Mouse (Mus musculus) layer of hippocampus, postnatal 10 days (tissue): ENCODE results near the gene Pdzd8. TPM values are rescaled to one million over a fixed set of nuclear protein-coding genes. Genes with fewer than 3 reads are reported as not detected.
A peak's percentile ranks its signal among the peaks of the same experiment; 100 is the strongest.

Source experiments
- DNase-seq, 2 experiments: peaks; one replicate each; pipeline ENCODE4 v3.0.0; 2021; ENCODE audit warnings: low spot score in 2 of 2
- total RNA-seq, 2 experiments: library from RNA; stranded (reverse); gene quantifications; 2 replicates each; pipeline ENCODE4 v1.2.3; 2021

Pdzd8 gene
- total RNA-seq, 2 experiments from 2014 or later: 51.8 to 52.5 TPM

DNA sequence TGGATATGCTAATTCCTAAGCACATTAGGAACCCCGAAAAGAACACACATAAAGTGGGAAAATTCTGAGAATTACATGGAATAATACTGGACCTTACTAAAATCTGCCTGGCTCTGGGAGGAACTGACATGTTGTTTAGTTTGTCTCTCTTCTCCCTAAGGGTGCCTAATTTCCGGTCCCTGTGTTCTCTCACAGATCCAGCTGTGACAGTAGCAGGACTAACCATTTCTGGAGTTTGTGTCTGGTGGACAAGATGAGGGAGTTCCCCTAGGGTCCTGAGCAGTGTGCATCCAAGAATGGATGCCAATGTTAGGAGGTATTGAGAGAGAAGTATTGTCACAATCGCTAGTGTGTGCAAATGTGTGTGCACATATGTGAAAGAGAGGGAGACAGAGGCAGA, 10.8 kb upstream of the Pdzd8 start:
- no peak for DNase-seq

DNA sequence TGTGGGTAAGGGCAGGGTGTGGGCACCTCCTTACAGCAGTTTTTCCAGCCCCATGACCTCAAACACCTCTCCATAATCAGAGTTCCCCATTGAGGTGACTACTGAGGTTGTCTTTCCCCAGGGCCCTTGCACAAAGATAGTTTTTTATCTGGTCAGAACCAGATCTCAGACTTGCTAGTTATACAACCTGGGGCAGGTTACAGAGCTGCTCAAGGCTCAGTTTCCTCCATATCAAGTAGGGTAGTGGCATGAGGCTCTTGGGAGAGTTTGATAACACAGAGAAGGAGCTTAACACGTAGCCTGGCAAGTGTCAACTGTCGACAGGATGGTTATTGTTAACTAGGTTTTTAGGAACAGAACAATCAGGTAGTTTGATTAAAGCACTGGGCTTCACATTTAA, 9.3 kb upstream of the Pdzd8 start:
- no peak for DNase-seq

DNA sequence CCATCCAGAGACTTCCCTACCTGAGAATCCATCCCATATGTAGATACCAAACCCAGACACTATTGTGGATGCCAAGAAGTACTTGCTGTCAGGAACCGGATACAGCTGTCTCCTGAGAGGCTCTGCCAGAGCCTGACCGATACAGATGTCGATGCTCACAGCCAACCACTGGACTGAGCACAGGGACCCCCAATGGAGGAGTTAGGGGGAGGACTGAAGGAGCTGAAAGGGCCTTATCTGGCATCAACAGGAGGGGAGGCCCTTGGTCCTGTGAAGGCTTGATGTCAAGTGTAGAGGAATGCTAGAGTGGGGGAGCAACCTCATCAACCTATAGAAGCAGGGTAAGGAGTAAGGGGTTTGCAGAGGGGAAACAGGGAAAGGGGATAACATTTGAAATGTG, 7.2 kb upstream of the Pdzd8 start:
- DNase-seq: no peak

DNA sequence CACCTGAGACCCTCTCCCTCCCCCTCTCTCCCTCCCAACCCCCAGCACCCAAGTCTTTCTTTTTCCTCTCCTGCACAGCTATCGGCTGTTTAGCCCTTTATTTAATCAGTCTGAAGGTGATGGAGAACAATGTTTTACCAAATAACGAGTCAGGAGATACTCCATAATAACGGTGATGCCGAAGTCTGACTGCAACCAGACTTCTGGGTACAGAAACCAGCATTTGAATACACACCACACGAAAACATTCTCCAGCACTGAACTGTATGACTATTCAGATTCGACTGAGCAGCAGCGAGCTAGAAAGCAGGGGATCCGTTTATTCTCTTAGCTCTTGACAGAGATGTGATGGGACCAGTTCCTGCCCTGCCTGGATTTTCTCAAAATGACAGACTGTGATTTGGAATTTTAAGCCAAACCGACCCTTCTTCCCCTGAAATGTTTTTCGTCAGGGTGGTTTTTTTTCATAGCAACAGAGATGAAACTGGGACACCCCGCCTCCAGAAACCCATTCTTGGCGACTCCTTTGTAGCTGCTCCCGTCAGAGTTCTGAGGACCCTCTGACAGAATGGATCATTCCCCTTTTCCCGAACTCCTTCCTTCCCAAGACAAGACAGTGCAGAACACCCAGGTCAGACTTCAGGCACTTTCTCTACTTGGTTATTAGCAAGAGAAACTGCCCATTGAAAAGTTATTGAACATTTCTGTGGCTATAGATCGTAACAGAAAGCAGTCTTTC, 5.7 kb upstream of the Pdzd8 start:
- no peak for DNase-seq

DNA sequence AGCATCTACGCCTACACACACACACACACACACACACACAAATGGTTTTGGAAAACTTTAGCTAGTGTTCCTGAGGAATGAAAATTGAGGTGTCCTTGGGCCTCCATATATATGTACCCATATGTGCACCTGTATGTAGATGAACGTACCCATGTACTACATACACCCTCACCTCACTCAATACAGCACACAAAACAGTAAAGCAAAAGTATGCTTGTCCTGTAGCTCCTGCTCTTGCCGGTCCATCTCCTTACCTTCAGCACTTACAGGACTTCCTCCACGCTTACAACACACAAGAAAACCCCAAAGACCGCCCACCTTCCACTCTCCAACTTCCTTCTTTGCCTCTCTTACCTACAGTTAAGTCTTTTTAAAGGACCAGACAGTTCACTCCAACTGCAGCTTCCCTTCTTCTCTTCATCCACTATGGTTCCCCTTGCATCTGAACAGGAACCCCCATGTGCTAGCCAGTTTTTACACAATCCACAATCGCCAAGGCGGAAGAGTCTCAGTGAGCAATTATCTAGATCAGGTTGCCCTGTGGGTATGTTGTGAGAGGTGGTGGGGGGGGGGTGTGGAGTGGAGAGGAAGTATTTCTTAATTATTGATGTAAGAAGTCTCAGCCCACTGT, 4.8 kb upstream of the Pdzd8 start:
- DNase-seq: no peak

DNA sequence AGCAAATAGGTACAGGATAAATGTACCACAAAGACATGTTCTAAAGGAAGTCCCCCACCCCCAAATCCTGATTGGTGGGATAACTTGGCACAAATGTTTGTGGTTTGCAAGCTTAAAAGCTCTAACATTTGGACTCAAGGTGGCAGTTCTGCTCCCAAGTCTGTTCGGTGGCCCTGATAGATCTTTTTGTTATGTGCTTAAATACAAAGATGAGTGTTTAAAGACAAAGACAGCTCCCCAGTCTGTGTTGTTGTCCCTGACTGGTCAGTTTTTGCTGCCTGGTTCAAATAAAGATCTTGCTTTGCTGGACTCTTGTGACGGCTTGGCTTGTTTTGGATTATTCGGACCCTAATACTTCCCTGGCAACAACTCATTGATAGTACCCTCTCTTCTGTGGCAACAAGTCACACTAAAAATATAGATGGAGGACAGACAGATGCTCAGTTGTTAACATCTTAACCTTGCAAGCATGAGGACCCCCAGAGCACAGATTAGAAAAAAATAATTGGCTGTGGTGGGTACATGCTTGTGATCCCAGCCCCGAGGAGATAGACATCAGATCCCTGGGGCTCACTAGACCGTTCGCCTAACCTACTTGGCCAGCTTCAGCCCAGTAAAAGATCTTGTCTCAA, 3.9 kb upstream of the Pdzd8 start:
- DNase-seq: no peak

DNA sequence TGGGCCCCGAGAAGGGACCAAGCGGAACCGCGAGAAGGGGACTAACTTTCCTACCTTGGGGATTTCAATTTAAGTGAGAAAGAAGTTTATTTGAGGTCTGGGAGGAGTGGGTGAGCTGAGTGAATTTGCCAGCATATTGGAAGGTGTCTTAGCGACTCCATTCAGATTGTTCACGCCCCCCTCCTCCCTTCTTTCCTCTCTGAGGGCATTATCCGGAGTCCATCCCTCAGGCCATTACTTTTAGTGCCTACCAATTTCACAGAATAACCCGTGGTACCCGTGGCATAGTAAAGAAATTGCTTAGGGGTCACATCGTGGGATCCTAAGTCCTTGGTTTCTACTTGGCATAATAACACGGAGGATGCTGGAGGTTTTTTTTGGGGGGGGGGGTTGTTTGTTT, 745 bp upstream of the Pdzd8 start:
- DNase-seq: no peak

DNA sequence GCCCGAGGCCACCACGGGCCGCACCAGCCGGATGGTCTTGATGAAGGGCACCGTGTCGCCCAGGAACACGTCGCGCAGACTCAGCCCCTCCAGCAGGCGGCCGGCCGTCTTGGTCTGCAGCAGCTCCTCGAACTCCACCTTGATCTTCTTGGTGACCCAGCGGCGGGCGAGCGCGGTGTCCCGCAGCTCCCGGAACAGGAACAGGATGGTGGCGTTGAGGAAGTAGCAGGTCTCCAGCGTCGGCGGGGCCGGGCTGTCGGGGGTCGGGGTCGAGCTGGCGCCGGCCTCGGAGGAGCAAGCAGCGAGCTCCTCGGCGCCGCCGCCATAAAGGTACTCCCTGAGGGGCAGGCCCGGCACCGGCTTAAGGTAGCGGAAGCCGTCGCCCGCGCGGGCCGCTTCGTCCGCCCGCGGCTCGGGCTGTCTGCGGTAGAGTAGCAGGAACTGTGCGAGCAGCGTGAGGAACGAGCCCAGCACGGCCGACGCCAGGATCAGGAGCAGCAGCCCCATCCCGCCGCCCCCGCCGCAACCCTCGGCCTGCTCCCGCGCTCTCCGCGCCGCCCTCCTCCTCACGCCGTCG, 411 bp downstream of the Pdzd8 start:
- peak in 1 of 2 experiments; percentile 48 for DNase-seq

DNA sequence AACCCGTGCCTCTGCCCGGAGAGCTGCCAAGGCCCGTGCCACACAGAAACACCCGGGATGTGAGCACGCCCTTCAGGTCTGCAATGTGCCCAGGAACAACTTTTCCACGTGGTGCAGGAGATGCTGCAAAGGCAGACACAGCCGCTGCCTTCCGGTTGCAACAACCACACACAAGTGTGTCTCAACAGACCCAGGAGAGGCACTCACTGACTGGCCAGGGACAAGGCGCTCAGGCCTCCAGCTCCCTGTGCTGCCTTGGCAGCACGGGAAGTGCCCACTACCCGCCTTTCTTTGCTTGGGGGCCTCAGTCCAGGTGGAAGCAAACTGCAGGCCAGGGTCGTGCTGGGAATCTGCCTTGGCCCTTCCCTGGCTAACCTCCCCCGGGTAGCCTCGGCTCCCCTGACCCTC, 1.3 kb downstream of the Pdzd8 start:
- peak; percentile 17 to 32 for DNase-seq

DNA sequence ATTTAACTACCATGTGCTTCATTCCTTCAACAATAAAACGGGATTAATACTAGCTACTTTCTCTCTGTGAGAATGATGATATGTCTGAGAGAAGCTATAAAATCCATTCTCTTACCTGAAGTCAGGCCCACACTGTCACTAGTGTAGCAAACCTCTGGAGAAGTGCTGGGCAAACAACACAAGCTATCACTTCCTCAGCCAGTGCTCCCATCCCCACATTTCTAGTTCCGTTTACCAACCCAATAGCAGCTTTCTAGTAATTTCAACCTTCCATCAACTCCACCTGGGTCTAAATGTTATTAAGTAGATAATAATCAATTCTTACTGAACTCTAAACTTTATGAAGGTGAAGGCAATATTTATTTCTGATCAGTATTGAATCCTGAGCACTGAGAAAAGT, 2.6 kb downstream of the Pdzd8 start:
- DNase-seq: no peak

DNA sequence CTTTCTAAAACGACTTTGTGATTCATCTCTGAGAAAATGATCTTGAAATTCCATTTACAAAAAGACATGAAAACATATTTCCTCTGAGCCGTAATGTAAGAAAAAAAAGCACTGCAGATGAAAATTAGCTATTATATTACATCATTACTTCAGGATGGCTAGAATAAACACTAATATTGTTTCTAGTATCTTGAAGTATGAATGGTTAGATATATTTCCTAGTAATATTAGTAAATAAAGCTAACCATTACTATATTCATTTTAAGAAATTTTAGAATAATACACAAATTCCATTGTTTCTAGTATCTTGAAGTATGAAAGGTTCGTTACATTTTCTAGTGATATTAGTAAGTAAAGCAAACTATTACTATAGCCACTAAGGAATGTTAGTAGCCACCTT, 5.7 kb downstream of the Pdzd8 start:
- DNase-seq: no peak

DNA sequence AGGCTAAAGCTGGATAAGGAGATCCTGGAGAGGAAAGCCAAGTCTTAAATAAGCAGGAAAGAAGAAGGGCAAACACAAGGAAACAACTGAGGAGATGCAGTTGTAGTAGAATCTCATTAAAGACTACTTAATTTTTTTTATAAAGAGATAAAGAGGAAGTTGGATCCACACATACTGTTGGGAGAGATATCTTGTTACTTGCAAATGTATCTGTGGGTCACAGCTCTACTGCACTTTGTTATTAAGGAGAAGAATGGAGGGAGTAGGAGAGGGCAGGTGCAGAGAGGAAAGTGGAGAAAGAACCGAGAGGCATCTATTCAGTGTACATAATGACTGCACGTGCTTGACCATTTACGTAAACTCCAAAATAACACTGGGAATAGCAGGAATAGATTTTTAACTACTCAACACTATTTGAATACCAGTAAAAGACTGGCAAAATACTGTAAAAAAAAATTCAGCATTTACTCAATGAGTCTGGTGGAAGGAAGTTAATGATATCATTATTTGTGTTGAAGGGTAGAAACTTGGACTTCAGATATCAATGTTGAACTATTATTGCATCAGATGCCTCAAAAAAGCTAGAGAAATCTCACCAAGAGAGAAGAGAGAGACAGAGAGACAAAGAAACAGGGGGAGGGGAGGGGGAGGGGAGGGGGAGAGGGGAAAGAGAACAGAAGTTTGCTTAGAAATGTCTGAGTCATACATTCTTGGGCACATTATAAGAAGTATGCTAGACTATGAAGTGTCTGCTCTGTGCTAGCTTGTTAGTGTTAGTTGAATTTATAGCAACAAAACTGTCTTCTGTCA, 7.5 kb downstream of the Pdzd8 start:
- DNase-seq: no peak

DNA sequence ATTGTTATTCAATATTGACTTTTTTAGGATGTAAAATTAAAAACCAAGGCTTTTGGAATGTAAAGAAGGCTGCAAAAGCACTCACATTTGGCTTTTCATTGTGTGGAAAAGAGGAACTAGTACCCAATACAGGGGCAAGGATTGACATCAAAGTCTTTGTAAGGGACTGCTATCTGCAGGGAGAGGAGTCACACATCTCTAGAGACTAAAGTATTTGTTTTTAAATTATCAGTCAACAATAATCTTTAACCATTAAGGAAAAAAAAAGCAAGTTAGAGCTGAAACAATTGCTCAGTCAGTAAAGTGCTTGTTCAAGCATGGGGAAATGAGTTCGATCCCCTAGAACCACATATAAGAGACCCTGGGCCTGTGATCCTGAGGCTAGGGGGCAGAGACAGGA, 8.9 kb downstream of the Pdzd8 start:
- DNase-seq: no peak

DNA sequence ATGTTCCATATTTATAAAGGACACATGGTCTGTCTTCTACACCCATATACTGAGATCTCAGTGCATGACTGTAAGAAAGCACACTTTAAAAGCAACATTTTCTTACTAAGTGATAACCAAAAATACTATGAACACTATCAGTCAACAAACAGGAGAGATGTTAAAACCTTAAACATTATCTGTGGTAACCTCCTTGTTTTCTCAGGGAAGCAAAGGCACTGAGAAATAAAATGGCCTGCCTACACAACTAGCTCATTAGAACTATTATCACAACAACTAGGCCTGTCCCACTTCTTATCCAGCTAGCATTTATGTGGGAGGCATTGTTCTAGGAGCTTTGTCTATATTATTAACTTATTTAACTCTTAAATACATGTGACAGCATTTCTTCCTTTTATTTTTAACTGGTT, 14.8 kb downstream of the Pdzd8 start:
- DNase-seq: no peak

DNA sequence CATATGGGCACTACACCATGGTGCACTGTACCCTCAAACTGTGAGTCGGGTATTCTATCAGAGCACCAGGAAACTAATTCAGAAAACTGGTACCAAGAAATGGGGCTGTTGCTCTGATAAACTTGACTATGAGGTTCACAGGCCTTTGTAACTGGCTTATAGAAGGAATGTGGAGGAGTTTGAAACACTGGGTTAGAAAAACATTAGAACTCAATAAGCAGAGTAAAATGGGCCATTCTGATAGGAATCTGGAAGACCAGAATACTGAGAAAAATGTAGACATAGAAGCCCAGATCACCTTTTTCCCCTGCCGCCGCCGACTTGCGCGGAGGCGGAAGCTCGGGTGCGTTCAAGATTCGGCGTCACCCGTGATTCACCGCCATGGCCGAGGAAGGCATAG, 23.6 kb downstream of the Pdzd8 start, which contains the start of gene Rps12-ps3:
Rps12-ps3 (plus strand) TSS at position 301 of the 400 bp plus-strand sequence.
- no peak for DNase-seq

DNA sequence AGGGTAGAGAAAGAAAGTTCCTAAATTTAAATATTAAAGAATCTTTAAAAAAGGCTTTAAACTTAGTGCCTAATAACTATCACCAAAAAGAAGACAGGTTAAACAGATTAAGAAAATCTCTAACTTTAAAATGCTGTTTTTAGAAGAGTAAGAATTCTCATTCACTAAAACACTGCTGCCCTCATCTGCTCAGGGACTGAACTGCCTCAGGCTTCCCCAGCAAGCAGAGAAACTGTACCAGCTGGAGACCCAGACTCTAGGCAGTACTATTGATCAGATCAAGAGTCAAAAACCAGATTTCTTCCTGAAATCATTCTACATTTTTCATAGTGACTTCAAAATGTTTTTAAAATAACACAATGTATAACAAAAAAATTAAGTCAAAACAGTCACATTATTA, 29.0 kb downstream of the Pdzd8 start:
- peak; percentile 52 to 68 for DNase-seq

DNA sequence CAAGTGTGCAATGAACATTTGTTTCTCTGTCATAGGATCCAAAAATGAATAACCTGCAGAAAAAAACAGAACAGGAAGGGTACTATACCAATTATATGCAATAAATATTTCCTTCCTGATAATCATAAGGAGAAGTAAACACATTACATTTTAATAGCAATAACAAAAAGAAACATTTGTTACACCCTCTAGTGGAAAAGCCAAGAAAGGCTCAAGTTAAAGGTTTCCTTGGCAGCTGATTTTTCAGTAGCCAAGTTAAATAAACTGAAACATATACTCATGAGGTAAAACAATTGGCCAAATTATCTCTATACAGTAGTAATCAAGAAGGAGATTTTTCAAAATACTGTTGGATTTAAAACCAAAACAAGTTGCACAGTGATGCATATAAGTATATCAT, 30.3 kb downstream of the Pdzd8 start:
- DNase-seq: no peak

DNA sequence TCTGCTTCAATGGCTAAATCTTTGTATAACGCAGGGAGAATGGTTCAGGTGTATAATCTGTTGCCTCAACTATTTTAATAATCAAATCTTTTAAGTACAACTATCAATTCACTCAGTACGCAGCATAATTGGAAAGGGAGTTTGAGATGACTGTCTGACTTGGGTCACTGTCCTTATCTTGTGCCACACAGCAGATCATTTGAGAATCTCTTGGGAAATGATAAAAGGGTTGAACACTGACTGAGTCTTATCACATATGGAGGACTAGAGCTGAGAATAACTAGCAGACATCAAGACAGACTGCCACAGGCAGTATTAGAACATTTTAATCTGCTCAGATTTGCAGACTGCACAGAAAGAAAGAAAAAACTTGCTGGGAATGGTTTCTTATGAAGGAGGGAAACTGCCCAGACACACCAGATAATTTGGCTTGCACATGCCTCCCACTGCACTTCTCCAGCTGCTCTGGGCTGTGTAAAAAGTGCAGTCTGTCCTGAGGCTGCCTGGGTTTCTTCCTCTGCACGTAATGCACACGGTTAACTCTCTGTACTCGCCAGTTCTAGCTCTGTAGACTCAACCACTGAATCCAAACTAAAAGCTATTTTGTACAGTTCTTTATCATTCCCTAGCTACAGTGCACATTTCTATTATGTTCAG, 53.3 kb downstream of the Pdzd8 start:
- DNase-seq: no peak

DNA sequence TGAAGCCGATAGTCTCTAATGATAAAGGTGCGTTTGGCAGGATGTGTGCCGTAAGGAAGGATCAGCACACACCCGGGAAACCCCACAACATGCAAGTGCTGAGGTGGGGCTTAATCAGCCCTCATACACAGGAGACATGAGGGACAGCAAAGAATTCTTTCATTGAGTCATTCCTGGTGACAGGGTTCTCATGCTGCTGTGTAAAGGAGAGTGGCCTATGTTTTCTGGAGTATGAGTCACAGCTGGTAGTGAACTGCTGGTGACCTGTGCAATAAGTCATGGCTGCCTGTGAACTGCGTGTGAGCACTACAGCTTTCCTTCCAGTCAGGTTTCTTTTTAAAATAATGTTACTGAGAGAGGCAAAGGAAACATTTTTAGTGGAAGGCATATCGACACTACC, 55.8 kb downstream of the Pdzd8 start:
- DNase-seq: no peak

DNA sequence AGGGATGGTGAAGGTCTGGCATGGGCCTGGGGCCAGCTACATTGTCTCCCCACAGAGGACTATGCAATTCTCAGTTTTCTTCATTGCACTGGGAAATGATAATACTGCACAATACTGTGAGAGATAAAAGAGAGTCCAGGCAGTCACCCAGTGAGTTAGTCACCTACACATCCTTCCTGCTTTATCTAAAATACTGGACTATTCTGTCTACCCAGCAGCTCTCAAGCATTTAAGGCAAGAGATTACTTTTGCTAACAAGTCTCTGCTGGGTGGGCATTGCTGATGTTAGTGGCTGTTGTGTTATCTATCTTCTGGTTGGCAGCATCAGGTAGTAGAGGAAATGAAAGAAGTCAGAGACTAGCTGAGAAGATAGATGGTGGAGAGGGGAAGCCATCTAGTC, 56.5 kb downstream of the Pdzd8 start:
- no peak for DNase-seq

DNA sequence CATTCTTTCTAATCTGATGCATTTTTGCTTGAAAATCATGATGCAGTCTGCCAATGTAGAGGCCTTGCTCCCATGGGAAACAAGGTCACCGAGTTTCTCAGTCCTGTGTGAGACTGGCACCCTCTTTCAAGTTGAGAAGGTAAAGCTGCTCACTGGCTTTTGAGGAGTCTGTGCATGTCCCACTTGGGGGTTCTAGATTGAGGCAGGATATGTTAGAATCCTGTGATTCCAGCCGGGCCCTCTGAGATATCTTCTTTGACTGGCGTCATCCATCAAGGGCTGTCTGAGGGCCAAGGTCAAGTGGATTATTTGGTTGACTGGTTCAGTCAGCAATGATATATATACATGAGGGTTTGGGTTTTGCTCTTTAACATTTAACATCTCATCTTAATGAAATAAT, 63.6 kb downstream of the Pdzd8 start:
- DNase-seq: no peak
